Mouse (Mus musculus) liver, embryonic 16.5 days (tissue): ENCODE results near the gene Tmem200a. TPM values are rescaled to one million over a fixed set of nuclear protein-coding genes. Genes with fewer than 3 reads are reported as not detected.
A peak's percentile ranks its signal among the peaks of the same experiment; 100 is the strongest.

Experiments
- ATAC-seq: fragments of 200-750 bp; cut with Nextera tagmentation; 2 replicates; pipeline ENCODE4 v1.8.0; 2017; ENCODE audit warnings: low read depth, mild to moderate bottlenecking, moderate number of reproducible peaks, moderate library complexity
- H3K27ac ChIP-seq: fragments of 300-500 bp; sonication (generic); 2 replicates; pipeline ENCODE4 v1.5.1; 2014; ENCODE audit warnings: mild to moderate bottlenecking, low read length
- H3K27me3 ChIP-seq: fragments of 300-500 bp; sonication (generic); 2 replicates; pipeline ENCODE4 v1.6.1; 2014; ENCODE audit warnings: low read depth, low read length, mixed read lengths; ENCODE audit not compliant: control insufficient read depth, insufficient read depth
- H3K36me3 ChIP-seq: fragments of 300-500 bp; sonication (generic); 2 replicates; pipeline ENCODE4 v1.6.1; 2014; ENCODE audit warnings: mild to moderate bottlenecking; ENCODE audit not compliant: control insufficient read depth, insufficient read depth
- H3K4me1 ChIP-seq: fragments of 300-500 bp; sonication (generic); 2 replicates; pipeline ENCODE4 v1.6.1; 2014; ENCODE audit warnings: low read depth, low read length, mixed read lengths; ENCODE audit not compliant: control insufficient read depth
- H3K4me2 ChIP-seq: fragments of 300-500 bp; sonication (generic); 2 replicates; pipeline ENCODE4 v1.6.1; 2014; ENCODE audit warnings: low read depth, low read length, mixed read lengths
- H3K4me3 ChIP-seq: fragments of 300-500 bp; sonication (generic); 2 replicates; pipeline ENCODE4 v1.5.1; 2014; ENCODE audit warnings: low read depth, mild to moderate bottlenecking, low read length
- H3K9ac ChIP-seq: fragments of 300-500 bp; sonication (generic); 2 replicates; pipeline ENCODE4 v1.6.1; 2014; ENCODE audit warnings: low read depth, low read length
- H3K9me3 ChIP-seq: fragments of 300-500 bp; sonication (generic); replicated peaks from 2 replicates; pipeline ENCODE4 v1.6.1; 2016; ENCODE audit warnings: low read length; ENCODE audit not compliant: control insufficient read depth
- WGBS: fragments of 180-500 bp; shearing (Covaris S2); extraction: QIAGEN DNeasy Blood & Tissue Kit; methylation state at CpG from one replicate; pipeline ENCODE4 v1.1.7; 2014; ENCODE audit not compliant: insufficient replicate concordance; 5-methylcytosine and 5-hydroxymethylcytosine counted together
- polyA plus RNA-seq: library from polyadenylated mRNA; unstranded; fragments of >200 nt; fragmentation: Nextera tagmentation; extraction: Ambion mirVana; gene quantifications from 2 replicates; pipeline ENCODE4 v1.2.1, GENCODE M21; 2015

Gene Tmem200a
- 0.05 TPM in 1 of 2 replicates, not detected in the other for polyA plus RNA-seq

DNA sequence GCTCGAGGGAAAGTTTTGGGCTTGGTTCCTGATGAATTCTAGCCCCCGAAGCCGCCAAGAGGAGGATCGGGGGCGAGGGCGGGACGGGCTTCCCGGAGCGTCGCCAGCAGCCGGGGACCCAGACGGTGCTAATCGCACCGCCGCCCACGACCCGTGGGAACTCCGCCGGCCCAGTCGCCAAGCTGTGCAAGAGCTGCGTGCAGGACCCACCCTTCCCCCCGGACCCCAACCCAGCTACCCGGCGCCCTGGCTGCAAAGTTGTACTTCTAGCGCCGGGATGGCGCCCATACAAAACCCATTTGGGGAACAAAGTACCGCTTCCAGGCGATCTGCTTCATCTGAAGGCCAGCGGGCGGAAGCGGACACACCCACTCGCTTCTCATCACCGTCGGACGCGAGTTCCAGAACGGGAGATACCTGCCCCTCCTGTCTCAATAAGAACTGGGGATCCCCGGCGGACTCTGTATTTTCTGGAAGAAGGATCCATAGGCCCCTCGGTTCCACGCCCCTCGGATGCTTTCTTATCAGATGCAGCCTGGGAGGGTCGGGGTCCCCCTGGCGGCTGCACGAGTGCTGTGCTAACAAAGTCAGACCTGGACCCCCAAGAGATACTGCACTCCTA is at the start of gene Tmem200a:
Gene Tmem200a, minus strand, starts transcription at position 532 of the 622 bp plus-strand sequence.
- peak within 1 kb of the TSS; percentile 41 for H3K4me3 ChIP-seq
- peak within 1 kb of the TSS; percentile 57 for H3K4me2 ChIP-seq
- H3K36me3 ChIP-seq: no peaks in the 10 kb centered on the region
- H3K9me3 ChIP-seq: no peaks in the 10 kb centered on the region
- no peak for ATAC-seq
- no peaks in the 10 kb centered on the region for H3K4me1 ChIP-seq
- no peak within 1 kb of the TSS for H3K27ac ChIP-seq
- 1% methylated on average over 46 of the region's 46 CpGs for WGBS
- H3K9ac ChIP-seq: no peak within 1 kb of the TSS
- peaks cover 18% of the 10 kb centered on the region for H3K27me3 ChIP-seq

GRCm38 (mm10) chr10:26119822-26120183 is 41.0 kb upstream of the Tmem200a start:
- Histone ChIP-seq H3K36me3 (no peaks in the 10 kb centered on the region), H3K27me3 (no peaks in the 10 kb centered on the region), H3K9me3 (no peaks in the 10 kb centered on the region), H3K4me3 (no peak overlapping the region), H3K27ac (no peak overlapping the region), H3K4me2 (no peak overlapping the region), H3K4me1 (no peaks in the 10 kb centered on the region), H3K9ac (no peak overlapping the region)
- no peak for ATAC-seq
- WGBS: 35% methylated on average over 1 of the region's 1 CpGs

DNA sequence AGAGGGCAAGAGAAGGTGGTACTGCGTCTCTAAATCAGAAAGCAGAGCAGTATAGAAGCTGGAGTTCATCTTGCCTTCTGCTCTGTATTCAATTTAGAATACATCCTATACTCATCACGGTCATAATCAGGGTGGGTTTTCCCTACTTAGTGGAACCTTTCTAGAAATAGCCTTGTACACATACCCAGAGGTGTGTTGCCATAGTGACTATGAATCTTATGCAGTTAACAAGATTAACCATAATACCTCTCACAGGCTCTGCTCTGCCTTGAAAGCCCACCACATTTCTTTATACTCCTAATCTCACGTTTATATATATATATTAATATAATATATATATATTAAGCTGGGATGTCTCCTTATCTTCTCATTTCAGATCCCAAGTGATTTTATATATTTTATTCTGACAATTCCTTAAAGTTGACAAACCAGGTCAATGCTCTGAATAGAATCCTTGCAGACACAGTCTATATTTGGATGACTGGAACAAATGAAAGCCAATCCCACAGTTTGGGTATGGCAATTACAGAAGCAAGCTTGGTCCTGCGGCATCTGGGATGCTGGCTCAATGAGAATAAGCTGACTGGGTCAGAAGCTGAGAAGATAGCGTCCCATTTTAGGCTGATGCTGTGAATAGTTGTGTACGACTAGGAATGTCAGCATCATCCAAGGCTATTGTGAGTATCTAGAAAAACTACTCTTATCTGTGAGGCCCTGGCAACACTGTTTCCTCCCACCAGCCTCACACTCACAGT is 40.4 kb upstream of the Tmem200a start:
- no peaks in the 10 kb centered on the region for H3K4me1 ChIP-seq
- no peak overlapping the region for H3K4me3 ChIP-seq
- H3K9ac ChIP-seq: no peak overlapping the region
- no peak overlapping the region for H3K4me2 ChIP-seq
- H3K27me3 ChIP-seq: no peaks in the 10 kb centered on the region
- no peak for ATAC-seq
- no peaks in the 10 kb centered on the region for H3K36me3 ChIP-seq
- WGBS: 54% methylated on average over 6 of the region's 6 CpGs
- no peaks in the 10 kb centered on the region for H3K9me3 ChIP-seq
- H3K27ac ChIP-seq: no peak overlapping the region

GRCm38 (mm10) chr10:26114409-26114808 is 35.6 kb upstream of the Tmem200a start:
- ATAC-seq: no peak
- 64% methylated on average over 4 of the region's 4 CpGs for WGBS

DNA sequence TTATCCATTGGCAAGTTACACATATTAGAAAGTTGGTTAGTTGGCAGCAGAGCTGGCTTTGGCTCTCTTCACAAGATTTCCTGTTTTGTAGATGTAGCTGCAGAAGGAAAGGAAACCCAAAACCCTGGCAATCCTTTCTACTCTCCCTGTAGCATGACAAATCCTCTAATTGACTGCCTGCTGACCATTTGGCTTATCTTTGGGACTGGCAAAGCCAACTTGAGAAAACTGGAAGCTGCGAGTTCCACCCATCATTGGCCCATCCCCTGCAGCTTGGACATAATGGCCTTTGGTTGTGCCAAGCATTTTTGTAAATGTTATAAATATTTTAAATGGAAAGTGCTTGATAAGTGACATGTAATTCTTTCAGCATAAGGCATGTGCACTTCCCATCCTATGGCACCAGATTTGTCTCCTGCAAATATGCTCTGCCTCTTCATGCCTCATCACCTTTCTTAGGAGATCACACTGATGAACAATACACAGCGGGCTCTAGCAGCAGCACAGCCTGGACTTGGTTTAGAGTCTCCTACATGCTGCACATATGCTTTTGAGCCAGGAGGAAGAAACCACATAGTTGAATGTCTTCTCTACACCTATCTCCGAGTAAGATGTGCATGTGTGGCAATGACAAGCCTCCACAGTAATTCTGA is 24.6 kb upstream of the Tmem200a start:
- H3K4me1 ChIP-seq: no peaks in the 10 kb centered on the region
- no peak for ATAC-seq
- 50% methylated on average over 3 of the region's 3 CpGs for WGBS
- no peaks in the 10 kb centered on the region for H3K36me3 ChIP-seq
- H3K4me2 ChIP-seq: no peak overlapping the region
- no peak overlapping the region for H3K9ac ChIP-seq
- no peak overlapping the region for H3K4me3 ChIP-seq
- H3K9me3 ChIP-seq: no peaks in the 10 kb centered on the region
- no peak overlapping the region for H3K27ac ChIP-seq
- no peaks in the 10 kb centered on the region for H3K27me3 ChIP-seq

More at GRCm38 (mm10) chr10:26114409-26114808, 35.6 kb upstream of the Tmem200a start:
- Histone ChIP-seq H3K4me2 (no peak overlapping the region), H3K9ac (no peak overlapping the region), H3K9me3 (no peaks in the 10 kb centered on the region), H3K27ac (no peak overlapping the region), H3K27me3 (no peaks in the 10 kb centered on the region), H3K4me3 (no peak overlapping the region), H3K4me1 (no peaks in the 10 kb centered on the region), H3K36me3 (no peaks in the 10 kb centered on the region)

GRCm38 (mm10) chr10:26082081-26082480 is 3.2 kb upstream of the Tmem200a start:
- H3K4me2 ChIP-seq: no peak overlapping the region
- H3K27me3 ChIP-seq: peaks cover 16% of the 10 kb centered on the region
- no peaks in the 10 kb centered on the region for H3K9me3 ChIP-seq
- no peak overlapping the region for H3K4me3 ChIP-seq
- H3K27ac ChIP-seq: no peak overlapping the region
- no peaks in the 10 kb centered on the region for H3K4me1 ChIP-seq
- no peaks in the 10 kb centered on the region for H3K36me3 ChIP-seq
- WGBS: 54% methylated on average over 4 of the region's 4 CpGs
- no peak for ATAC-seq
- H3K9ac ChIP-seq: no peak overlapping the region

DNA sequence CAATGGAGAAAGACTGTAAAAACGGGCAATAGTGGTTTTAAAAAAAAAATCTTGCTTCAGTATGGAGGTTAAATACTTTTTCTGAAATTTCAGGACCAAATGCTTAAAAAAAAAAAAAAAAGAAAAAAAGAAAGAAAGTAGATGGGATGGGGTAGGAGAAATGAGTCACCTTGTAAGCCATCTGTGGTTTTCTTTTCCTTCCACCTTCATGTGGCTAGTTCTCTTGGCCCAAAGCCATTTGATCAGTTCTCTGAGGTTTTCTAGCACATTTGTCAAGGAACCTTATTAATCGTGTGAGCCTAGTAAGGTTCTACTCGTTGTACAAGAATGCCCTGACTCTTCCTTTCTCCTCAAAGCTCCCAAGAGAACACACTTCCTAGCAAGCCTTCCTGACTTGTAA is 826 bp upstream of the Tmem200a start:
- no peaks in the 10 kb centered on the region for H3K4me1 ChIP-seq
- no peak for ATAC-seq

GRCm38 (mm10) chr10:26077671-26078481 is 976 bp downstream of the Tmem200a start, which contains the start of gene Gm9767:
Gene Gm9767 (plus strand): TSS chr10:26078255.
- peak within 1 kb of the TSS; percentile 57 for H3K4me2 ChIP-seq
- peaks cover 18% of the 10 kb centered on the region for H3K27me3 ChIP-seq
- H3K9me3 ChIP-seq: no peaks in the 10 kb centered on the region
- H3K27ac ChIP-seq: no peak within 1 kb of the TSS
- H3K36me3 ChIP-seq: no peaks in the 10 kb centered on the region
- no peak for ATAC-seq
- H3K4me3 ChIP-seq: peak within 1 kb of the TSS; percentile 41
- H3K4me1 ChIP-seq: no peaks in the 10 kb centered on the region
- H3K9ac ChIP-seq: no peak within 1 kb of the TSS
- WGBS: 3% methylated on average over 52 of the region's 52 CpGs

More for the DNA sequence above, 826 bp upstream of the Tmem200a start:
- H3K27me3 ChIP-seq: peaks cover 18% of the 10 kb centered on the region
- no peaks in the 10 kb centered on the region for H3K9me3 ChIP-seq
- 33% methylated on average over 3 of the region's 3 CpGs for WGBS
- H3K4me3 ChIP-seq: no peak overlapping the region
- no peaks in the 10 kb centered on the region for H3K36me3 ChIP-seq
- no peak overlapping the region for H3K4me2 ChIP-seq
- H3K9ac ChIP-seq: no peak overlapping the region
- H3K27ac ChIP-seq: no peak overlapping the region
